Mouse (Mus musculus) skeletal muscle tissue, adult 2 months (tissue): ENCODE measurements around the gene Gad2.
"Not testable (repeated sequence)": the region's sequence is repeated elsewhere in the genome, so short reads cannot be mapped to it uniquely, and the experiment has no call there.

Experiments
- DNase-seq: peaks from one replicate; pipeline ENCODE4 v3.0.0-alpha.2; 2012; ENCODE audit warnings: low read depth, low spot score

Gad2 gene

GRCm38 (mm10) chr2:22621828-22622731, at the start of gene Gad2:
TSS of gene Gad2 (plus strand) at chr2:22622205.
- DNase-seq, result no peak

- peak; percentile 6 for DNase-seq
Measured at GRCm38 (mm10) chr2:22587469-22588169, 34.4 kb upstream of the Gad2 start.

- DNase-seq, result peak; percentile 78
Measured at GRCm38 (mm10) chr2:22588170-22588541, 33.8 kb upstream of the Gad2 start.

- DNase-seq, result not testable (repeated sequence)
Measured at GRCm38 (mm10) chr2:22588673-22589381, 33.2 kb upstream of the Gad2 start.

GRCm38 (mm10) chr2:22589382-22590205, 32.4 kb upstream of the Gad2 start:
- DNase-seq, result not testable (repeated sequence)

- no peak for DNase-seq
Measured at GRCm38 (mm10) chr2:22590206-22590490, 31.9 kb upstream of the Gad2 start.

- no peak for DNase-seq
Measured at GRCm38 (mm10) chr2:22617951-22618350, 4.1 kb upstream of the Gad2 start.

- DNase-seq, result no peak
Measured at GRCm38 (mm10) chr2:22619416-22619815, 2.6 kb upstream of the Gad2 start.

- DNase-seq, result no peak
Measured at GRCm38 (mm10) chr2:22620030-22620429, 2.0 kb upstream of the Gad2 start.

- no peak for DNase-seq
Measured at GRCm38 (mm10) chr2:22620534-22620933, 1.5 kb upstream of the Gad2 start.

- DNase-seq, result no peak
Measured at GRCm38 (mm10) chr2:22620978-22621827, 802 bp upstream of the Gad2 start.

- DNase-seq, result no peak
Measured at GRCm38 (mm10) chr2:22623111-22624070, 1.4 kb downstream of the Gad2 start.

- DNase-seq, result no peak
Measured at GRCm38 (mm10) chr2:22624188-22624975, 2.4 kb downstream of the Gad2 start.

- no peak for DNase-seq
Measured at GRCm38 (mm10) chr2:22625096-22625960, 3.3 kb downstream of the Gad2 start.

GRCm38 (mm10) chr2:22627147-22627666, 5.2 kb downstream of the Gad2 start:
- DNase-seq, result no peak

GRCm38 (mm10) chr2:22627819-22628432, 5.9 kb downstream of the Gad2 start:
- DNase-seq, result no peak

- DNase-seq, result no peak
Measured at GRCm38 (mm10) chr2:22634766-22635165, 12.8 kb downstream of the Gad2 start.
